Mouse (Mus musculus) liver, postnatal 0 days (tissue): ENCODE measurements at regions not wholly inside any gene's neighbourhood (a gene's known extent, or its start where the extent isn't known, plus 50 kb on each side); places are given as distances from the start of the nearest gene placed in this dataset.

ENCODE experiments used
- CTCF ChIP-seq: sonication (generic); IDR thresholded peaks from 2 replicates; pipeline ENCODE4 v1.5.1; 2016; ENCODE audit warnings: antibody characterized with exemption, low read depth
- EP300 ChIP-seq: IDR thresholded peaks from 2 replicates; pipeline ENCODE4 v1.6.1; 2016; ENCODE audit warnings: antibody characterized with exemption, low read depth, mild to moderate bottlenecking

- TF ChIP-seq CTCF (no peak), EP300 (no peak)
Measured at GRCm38 (mm10) chr3:154388656-154389055, 58.2 kb upstream of the Lhx8 start.
